Mouse (Mus musculus) CH12.LX (cell line): ENCODE measurements around the gene Slc7a3.

Experiments
- BHLHE40 ChIP-seq: IDR thresholded peaks from 2 replicates; pipeline ENCODE4 v1.6.1; 2011; ENCODE audit warnings: mild to moderate bottlenecking, low read depth, low read length, improper control_type of control experiment
- CTCF ChIP-seq, 2 experiments: IDR thresholded peaks in 1 of 2; conservative IDR thresholded peaks in 1 of 2; 2 replicates each; pipeline ENCODE4 v1.5.1; 2011 to 2012; ENCODE audit warnings: low read depth in 2 of 2, low read length in 2 of 2, improper control_type of control experiment in 1 of 2, inconsistent platforms in 1 of 2, mild to moderate bottlenecking in 1 of 2, moderate library complexity in 1 of 2
- ELF1 ChIP-seq: IDR thresholded peaks from 2 replicates; pipeline ENCODE4 v1.6.1; 2014; ENCODE audit warnings: low read depth, mild to moderate bottlenecking, inconsistent platforms, low read length, improper control_type of control experiment
- EP300 ChIP-seq: IDR thresholded peaks from 2 replicates; pipeline ENCODE4 v1.6.1; 2011; ENCODE audit warnings: low read length, improper control_type of control experiment
- GABPA ChIP-seq: IDR thresholded peaks from 2 replicates; pipeline ENCODE4 v1.6.1; 2012; ENCODE audit warnings: low read depth, low read length, improper control_type of control experiment, inconsistent platforms; ENCODE audit not compliant: insufficient replicate concordance
- HCFC1 ChIP-seq: IDR thresholded peaks from 2 replicates; pipeline ENCODE4 v1.6.1; 2012; ENCODE audit warnings: low read depth, mild to moderate bottlenecking, inconsistent platforms, low read length, improper control_type of control experiment
- IRF4 ChIP-seq: IDR thresholded peaks from 2 replicates; pipeline ENCODE4 v1.6.1; 2014; ENCODE audit warnings: low read depth, mild to moderate bottlenecking, inconsistent platforms, low read length, improper control_type of control experiment
- JUND ChIP-seq: conservative IDR thresholded peaks from 2 replicates; pipeline ENCODE4 v1.6.1; 2011; ENCODE audit warnings: low read depth, low read length, improper control_type of control experiment
- MAZ ChIP-seq: IDR thresholded peaks from 2 replicates; pipeline ENCODE4 v1.6.1; 2012; ENCODE audit warnings: low read depth, mild to moderate bottlenecking, inconsistent platforms, low read length, improper control_type of control experiment, moderate library complexity
- MEF2A ChIP-seq: IDR thresholded peaks from 2 replicates; pipeline ENCODE4 v1.6.1; 2014; ENCODE audit warnings: low read depth, mild to moderate bottlenecking, inconsistent platforms, low read length, improper control_type of control experiment, borderline replicate concordance
- POLR2A ChIP-seq: IDR thresholded peaks from 2 replicates; pipeline ENCODE4 v1.6.1; 2011; ENCODE audit warnings: low read depth, mild to moderate bottlenecking, improper control_type of control experiment, low read length
- TBP ChIP-seq: conservative IDR thresholded peaks from 2 replicates; pipeline ENCODE4 v1.6.1; 2011; ENCODE audit warnings: low read depth, low read length, improper control_type of control experiment
- USF1 ChIP-seq: IDR thresholded peaks from 2 replicates; pipeline ENCODE4 v1.6.1; 2014; ENCODE audit warnings: low read depth, mild to moderate bottlenecking, inconsistent platforms, low read length, improper control_type of control experiment
- ZNF384 ChIP-seq: IDR thresholded peaks from 2 replicates; pipeline ENCODE4 v1.6.1; 2012; ENCODE audit warnings: low read depth, low read length, improper control_type of control experiment, inconsistent platforms

GRCm38 (mm10) chrX:101128559-101128958 lies 42.7 kb upstream of the Slc7a3 start:
- TF ChIP-seq BHLHE40 (no peak), IRF4 (no peak), ZNF384 (no peak), CTCF (conservative IDR thresholded peaks at IDR 0.05 in 1 of 2, IDR thresholded peaks at IDR 0.05 in 1 of 2; ENCODE audit: low read depth in 2 of 2, low read length in 2 of 2) (no peak), HCFC1 (no peak), ELF1 (no peak), POLR2A (no peak), EP300 (no peak), JUND (no peak), GABPA (no peak), USF1 (no peak), TBP (no peak), MEF2A (no peak), MAZ (no peak)
